Mouse (Mus musculus): ENCODE data around the gene Plscr1. TPM values are rescaled to one million over a fixed set of nuclear protein-coding genes. Genes with fewer than 3 reads are reported as not detected.

The Plscr1 gene
- polyA plus RNA-seq, 1 experiment from 2014 or later = 27.9 TPM

GRCm38 (mm10) chr9:92269829-92270404 lies 20.4 kb downstream of the Plscr1 start:
- DNase-seq (ENCODE audit: low spot score) = no peak
- no peak for ATAC-seq (ENCODE audit: insufficient read depth, low FRiP score, low TSS enrichment)
- Histone ChIP-seq H3K36me3 (ENCODE audit: control insufficient read depth, insufficient read depth, low read length) (no peaks in the 10 kb centered on the region), H3K4me2 (ENCODE audit: low read depth) (no peak overlapping the region), H3K9me3 (ENCODE audit: control insufficient read depth, low read length) (no peaks in the 10 kb centered on the region), H3K27me3 (ENCODE audit: control insufficient read depth, insufficient read depth, low read length) (no peaks in the 10 kb centered on the region), H3K4me1 (ENCODE audit: control insufficient read depth, insufficient read depth, low read length) (no peaks in the 10 kb centered on the region), H3K9ac (ENCODE audit: low read length) (no peak overlapping the region), H3K4me3 (ENCODE audit: low read depth, low read length) (no peak overlapping the region), H3K27ac (ENCODE audit: low read depth, low read length) (no peak overlapping the region)
- WGBS = 97% methylated on average over 5 of the region's 5 CpGs

- Histone ChIP-seq H3K4me2 (ENCODE audit: low read depth) (no peak overlapping the region), H3K4me1 (ENCODE audit: control insufficient read depth, insufficient read depth, low read length) (no peaks in the 10 kb centered on the region), H3K4me3 (ENCODE audit: low read depth, low read length) (no peak overlapping the region), H3K9ac (ENCODE audit: low read length) (no peak overlapping the region), H3K9me3 (ENCODE audit: control insufficient read depth, low read length) (no peaks in the 10 kb centered on the region), H3K27me3 (ENCODE audit: control insufficient read depth, insufficient read depth, low read length) (no peaks in the 10 kb centered on the region), H3K36me3 (ENCODE audit: control insufficient read depth, insufficient read depth, low read length) (no peaks in the 10 kb centered on the region), H3K27ac (ENCODE audit: low read depth, low read length) (no peak overlapping the region)
- ATAC-seq (ENCODE audit: insufficient read depth, low FRiP score, low TSS enrichment) = no peak
- DNase-seq (ENCODE audit: low spot score) = peak; percentile 14
- WGBS = 56% methylated on average over 4 of the region's 4 CpGs
Observed at GRCm38 (mm10) chr9:92270927-92271326, 21.4 kb downstream of the Plscr1 start.

GRCm38 (mm10) chr9:92272650-92273049 lies 23.1 kb downstream of the Plscr1 start:
- H3K9me3 ChIP-seq (ENCODE audit: control insufficient read depth, low read length) = no peaks in the 10 kb centered on the region
- ATAC-seq (ENCODE audit: insufficient read depth, low FRiP score, low TSS enrichment) (no peak), DNase-seq (ENCODE audit: low spot score) (no peak)
- H3K4me1 ChIP-seq (ENCODE audit: control insufficient read depth, insufficient read depth, low read length) = no peaks in the 10 kb centered on the region
- H3K36me3 ChIP-seq (ENCODE audit: control insufficient read depth, insufficient read depth, low read length) = no peaks in the 10 kb centered on the region
- no peak overlapping the region for H3K9ac ChIP-seq (ENCODE audit: low read length)
- H3K27me3 ChIP-seq (ENCODE audit: control insufficient read depth, insufficient read depth, low read length) = no peaks in the 10 kb centered on the region
- no peak overlapping the region for H3K4me2 ChIP-seq (ENCODE audit: low read depth)
- H3K27ac ChIP-seq (ENCODE audit: low read depth, low read length) = no peak overlapping the region
- no peak overlapping the region for H3K4me3 ChIP-seq (ENCODE audit: low read depth, low read length)
- 86% methylated on average over 4 of the region's 4 CpGs for WGBS

- WGBS = 88% methylated on average over 2 of the region's 2 CpGs
- Histone ChIP-seq H3K4me3 (ENCODE audit: low read depth, low read length) (no peak overlapping the region), H3K9me3 (ENCODE audit: control insufficient read depth, low read length) (no peaks in the 10 kb centered on the region), H3K9ac (ENCODE audit: low read length) (no peak overlapping the region), H3K4me2 (ENCODE audit: low read depth) (no peak overlapping the region), H3K27ac (ENCODE audit: low read depth, low read length) (no peak overlapping the region), H3K36me3 (ENCODE audit: control insufficient read depth, insufficient read depth, low read length) (no peaks in the 10 kb centered on the region), H3K27me3 (ENCODE audit: control insufficient read depth, insufficient read depth, low read length) (no peaks in the 10 kb centered on the region), H3K4me1 (ENCODE audit: control insufficient read depth, insufficient read depth, low read length) (no peaks in the 10 kb centered on the region)
- no peak for DNase-seq (ENCODE audit: low spot score)
- ATAC-seq (ENCODE audit: insufficient read depth, low FRiP score, low TSS enrichment) = no peak
Observed at GRCm38 (mm10) chr9:92273271-92273670, 23.7 kb downstream of the Plscr1 start.

GRCm38 (mm10) chr9:92273956-92274762 lies 24.6 kb downstream of the Plscr1 start:
- WGBS = 73% methylated on average over 6 of the region's 6 CpGs
- no peaks in the 10 kb centered on the region for H3K36me3 ChIP-seq (ENCODE audit: control insufficient read depth, insufficient read depth, low read length)

GRCm38 (mm10) chr9:92275486-92276207 lies 26.1 kb downstream of the Plscr1 start, which contains the start of gene Plscr2:
TSS of gene Plscr2 (plus strand) at chr9:92275602.
- no peaks in the 10 kb centered on the region for H3K9me3 ChIP-seq (ENCODE audit: control insufficient read depth, low read length)
- 84% methylated on average over 9 of the region's 9 CpGs for WGBS
- no peaks in the 10 kb centered on the region for H3K36me3 ChIP-seq (ENCODE audit: control insufficient read depth, insufficient read depth, low read length)
- no peak within 1 kb of the TSS for H3K27ac ChIP-seq (ENCODE audit: low read depth, low read length)
- H3K4me2 ChIP-seq (ENCODE audit: low read depth) = no peak within 1 kb of the TSS
- DNase-seq (ENCODE audit: low spot score) = no peak
- no peak within 1 kb of the TSS for H3K9ac ChIP-seq (ENCODE audit: low read length)
- H3K4me3 ChIP-seq (ENCODE audit: low read depth, low read length) = no peak within 1 kb of the TSS
- ATAC-seq (ENCODE audit: insufficient read depth, low FRiP score, low TSS enrichment) = no peak
- H3K27me3 ChIP-seq (ENCODE audit: control insufficient read depth, insufficient read depth, low read length) = no peaks in the 10 kb centered on the region
- no peaks in the 10 kb centered on the region for H3K4me1 ChIP-seq (ENCODE audit: control insufficient read depth, insufficient read depth, low read length)

More at GRCm38 (mm10) chr9:92273956-92274762, 24.6 kb downstream of the Plscr1 start:
- Histone ChIP-seq H3K9ac (ENCODE audit: low read length) (no peak overlapping the region), H3K27me3 (ENCODE audit: control insufficient read depth, insufficient read depth, low read length) (no peaks in the 10 kb centered on the region), H3K4me1 (ENCODE audit: control insufficient read depth, insufficient read depth, low read length) (no peaks in the 10 kb centered on the region), H3K4me2 (ENCODE audit: low read depth) (no peak overlapping the region), H3K4me3 (ENCODE audit: low read depth, low read length) (no peak overlapping the region), H3K27ac (ENCODE audit: low read depth, low read length) (no peak overlapping the region), H3K9me3 (ENCODE audit: control insufficient read depth, low read length) (no peaks in the 10 kb centered on the region)
- ATAC-seq (ENCODE audit: insufficient read depth, low FRiP score, low TSS enrichment) (no peak), DNase-seq (ENCODE audit: low spot score) (no peak)

- H3K36me3 ChIP-seq (ENCODE audit: control insufficient read depth, insufficient read depth, low read length) = no peaks in the 10 kb centered on the region
- no peak overlapping the region for H3K9ac ChIP-seq (ENCODE audit: low read length)
- H3K9me3 ChIP-seq (ENCODE audit: control insufficient read depth, low read length) = no peaks in the 10 kb centered on the region
- no peak overlapping the region for H3K4me3 ChIP-seq (ENCODE audit: low read depth, low read length)
- no peak overlapping the region for H3K4me2 ChIP-seq (ENCODE audit: low read depth)
- DNase-seq (ENCODE audit: low spot score) (no peak), ATAC-seq (ENCODE audit: insufficient read depth, low FRiP score, low TSS enrichment) (no peak)
- H3K4me1 ChIP-seq (ENCODE audit: control insufficient read depth, insufficient read depth, low read length) = no peaks in the 10 kb centered on the region
- H3K27ac ChIP-seq (ENCODE audit: low read depth, low read length) = no peak overlapping the region
- H3K27me3 ChIP-seq (ENCODE audit: control insufficient read depth, insufficient read depth, low read length) = no peaks in the 10 kb centered on the region
- WGBS = 84% methylated on average over 7 of the region's 7 CpGs
Observed at GRCm38 (mm10) chr9:92276360-92276759, 26.8 kb downstream of the Plscr1 start.

GRCm38 (mm10) chr9:92280048-92280447 lies 30.5 kb downstream of the Plscr1 start:
- Histone ChIP-seq H3K36me3 (ENCODE audit: control insufficient read depth, insufficient read depth, low read length) (no peaks in the 10 kb centered on the region), H3K9me3 (ENCODE audit: control insufficient read depth, low read length) (no peaks in the 10 kb centered on the region), H3K27me3 (ENCODE audit: control insufficient read depth, insufficient read depth, low read length) (no peaks in the 10 kb centered on the region), H3K4me1 (ENCODE audit: control insufficient read depth, insufficient read depth, low read length) (no peaks in the 10 kb centered on the region), H3K9ac (ENCODE audit: low read length) (no peak overlapping the region), H3K4me3 (ENCODE audit: low read depth, low read length) (no peak overlapping the region), H3K27ac (ENCODE audit: low read depth, low read length) (no peak overlapping the region), H3K4me2 (ENCODE audit: low read depth) (no peak overlapping the region)
- ATAC-seq (ENCODE audit: insufficient read depth, low FRiP score, low TSS enrichment) (no peak), DNase-seq (ENCODE audit: low spot score) (no peak)
- 84% methylated on average over 1 of the region's 1 CpGs for WGBS
